Mouse (Mus musculus) kidney, adult 9 months (tissue): ENCODE results near the gene Fezf1.

Experiments used
- DNase-seq: peaks from one replicate; pipeline ENCODE4 v3.0.0; 2022

Gene Fezf1

DNA sequence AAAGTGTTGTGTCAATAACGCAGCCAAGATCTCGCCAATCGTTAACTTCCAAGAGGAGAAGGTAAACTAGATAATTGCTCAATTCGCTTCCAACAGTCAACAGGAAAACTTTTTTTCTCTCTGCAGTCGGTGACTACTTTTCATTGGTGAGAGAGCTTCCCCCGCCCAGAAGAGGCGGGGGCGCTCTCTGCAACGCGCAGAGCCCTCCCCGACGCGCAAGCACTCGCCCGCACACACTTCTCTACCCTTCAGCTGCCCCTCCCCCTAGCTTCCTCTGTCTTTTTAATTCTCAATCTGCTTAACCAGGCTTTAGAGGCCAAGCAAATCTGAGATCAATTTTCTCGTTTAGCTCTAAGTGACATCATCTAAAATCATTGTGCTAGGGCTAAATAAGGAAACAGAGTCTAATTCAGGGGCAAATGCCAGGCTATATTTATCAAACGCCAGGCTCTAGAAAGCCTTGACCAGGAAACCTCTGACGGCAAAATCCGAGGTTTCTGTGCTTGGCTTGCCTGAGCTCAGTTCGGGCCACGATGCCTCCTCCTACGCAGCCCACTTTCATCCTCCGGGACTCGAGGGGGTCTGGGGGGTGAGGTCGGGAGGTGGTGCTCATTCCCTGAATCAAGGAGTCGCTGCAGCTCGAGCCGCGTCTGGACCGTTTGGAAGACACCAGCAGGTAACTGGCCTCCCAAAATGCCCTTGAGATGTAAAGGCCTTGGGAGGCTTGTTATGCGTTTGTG lies at the start of gene Fezf1:
Gene Fezf1 (minus strand): TSS at position 50 of the 740 bp plus-strand sequence.
- no peak for DNase-seq

DNA sequence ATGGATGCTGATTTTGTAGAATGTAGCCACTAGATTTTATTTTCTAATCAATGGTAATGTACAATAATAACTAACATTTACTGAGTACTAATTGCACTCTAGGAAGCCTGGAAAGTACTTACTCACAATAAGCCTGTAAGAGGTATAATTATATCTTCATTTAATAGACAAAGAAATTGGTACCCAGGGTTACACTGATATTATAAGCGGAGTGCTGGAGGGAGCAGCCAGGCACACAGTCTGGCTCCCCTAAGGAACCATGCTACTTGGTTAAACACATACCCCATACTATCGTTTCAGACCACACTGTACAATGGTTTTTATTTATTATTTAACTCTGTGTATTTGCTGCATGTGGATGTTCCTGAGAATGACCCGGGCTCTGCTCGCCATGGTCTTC lies 46.5 kb upstream of the Fezf1 start:
- DNase-seq, result no peak

DNA sequence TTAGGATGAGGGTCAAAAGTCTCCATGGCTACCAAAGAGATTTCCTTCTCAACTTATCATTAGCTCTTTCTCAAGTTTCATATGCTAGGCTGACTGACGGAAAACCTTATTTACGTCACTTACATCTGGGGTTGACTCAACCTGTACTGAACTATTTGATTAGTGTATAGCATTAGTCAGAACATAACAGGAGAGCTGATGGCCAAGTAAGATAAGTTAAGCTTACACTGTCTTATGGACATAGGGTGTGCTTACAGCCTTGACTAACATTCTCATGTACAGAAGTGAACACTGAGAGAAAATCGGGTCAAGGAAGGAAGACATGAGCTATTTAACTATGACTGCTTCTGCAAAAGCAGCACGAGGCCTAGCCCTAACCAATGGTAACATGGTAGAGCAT lies 40.6 kb upstream of the Fezf1 start:
- no peak for DNase-seq

DNA sequence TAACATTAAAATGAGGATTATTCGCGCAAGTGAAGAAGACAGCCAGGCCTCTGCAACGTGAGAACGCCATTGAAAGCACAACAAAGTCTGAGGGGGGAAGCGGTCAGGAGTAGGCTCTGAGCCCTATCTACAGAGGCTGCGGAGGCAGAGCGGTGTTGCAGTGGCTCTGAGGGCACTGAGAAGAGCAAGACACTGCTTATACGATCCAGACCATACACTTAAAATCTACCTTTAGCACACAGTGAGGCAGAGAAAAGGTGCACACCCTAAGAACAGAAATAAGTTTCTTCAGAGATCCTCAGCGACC lies 33.3 kb upstream of the Fezf1 start:
- no peak for DNase-seq

DNA sequence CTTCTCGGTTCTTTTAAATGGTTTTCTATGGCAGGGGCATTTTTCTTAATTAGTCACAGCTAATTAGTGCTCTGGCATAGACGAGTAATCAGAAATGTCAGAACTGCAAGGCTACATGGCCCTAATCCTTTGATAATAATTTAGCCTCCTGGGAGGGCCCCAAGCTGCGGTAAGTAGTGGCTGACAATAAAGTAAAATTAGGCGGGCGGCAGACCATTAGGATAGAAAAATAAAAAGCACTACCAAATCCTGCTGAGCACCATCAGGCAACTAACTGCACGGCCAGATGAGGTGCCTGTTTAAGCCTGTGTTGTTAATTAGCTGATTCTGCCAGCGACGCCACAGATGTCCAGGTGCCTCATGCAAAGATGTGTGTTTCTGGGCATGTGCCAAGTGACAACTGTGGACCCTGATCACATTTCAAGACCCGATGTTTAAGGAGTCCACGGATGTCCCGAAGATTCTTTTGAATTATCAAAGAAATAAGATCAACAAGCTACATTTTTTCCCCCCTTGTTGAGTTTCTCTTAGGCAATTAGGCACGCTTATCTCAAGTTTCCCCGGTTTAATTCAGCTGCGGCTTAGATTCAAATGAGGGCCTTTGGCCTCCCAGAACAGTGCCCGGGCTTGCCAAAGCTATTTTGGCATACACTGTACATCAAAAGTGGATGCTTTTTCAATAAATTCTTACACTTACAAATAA lies 32.8 kb upstream of the Fezf1 start:
- DNase-seq, result no peak

DNA sequence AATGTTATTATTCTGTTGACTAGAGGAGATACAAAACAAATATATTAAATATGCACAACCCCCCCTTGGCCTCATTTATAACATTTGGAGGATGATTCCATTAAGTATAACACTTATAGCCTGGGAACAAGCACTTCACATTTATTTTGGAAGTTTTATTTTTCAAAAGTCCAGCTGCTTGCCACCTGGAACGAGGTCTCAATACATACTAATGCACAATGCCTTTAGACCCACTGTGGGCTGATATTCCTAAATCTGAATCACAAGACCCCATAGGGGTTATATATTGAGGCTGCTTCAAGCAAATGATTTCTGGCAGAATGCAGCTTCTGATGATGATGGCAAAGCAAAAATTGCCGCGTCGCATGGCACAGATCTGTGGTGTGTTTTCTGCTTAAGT lies 25.3 kb upstream of the Fezf1 start:
- no peak for DNase-seq

DNA sequence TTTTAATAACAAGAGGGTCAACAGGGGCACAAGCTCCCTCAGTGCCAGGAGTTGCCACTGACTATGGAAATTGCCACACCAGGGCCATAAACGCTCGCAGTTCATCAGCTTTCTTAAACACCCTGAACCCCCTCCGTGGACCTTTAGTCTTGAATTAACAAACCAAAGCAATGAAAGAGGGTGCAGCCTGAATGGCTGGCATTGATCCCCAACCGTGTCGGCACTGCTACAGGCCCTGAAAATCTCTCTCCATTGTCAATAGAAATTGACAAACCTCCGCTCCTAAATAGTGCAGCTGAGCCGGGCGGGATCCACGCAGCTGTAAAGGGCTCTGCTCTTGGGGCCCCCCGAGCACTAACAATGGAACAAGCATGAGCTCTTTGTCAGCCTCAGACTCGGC lies 24.8 kb upstream of the Fezf1 start:
- no peak for DNase-seq

DNA sequence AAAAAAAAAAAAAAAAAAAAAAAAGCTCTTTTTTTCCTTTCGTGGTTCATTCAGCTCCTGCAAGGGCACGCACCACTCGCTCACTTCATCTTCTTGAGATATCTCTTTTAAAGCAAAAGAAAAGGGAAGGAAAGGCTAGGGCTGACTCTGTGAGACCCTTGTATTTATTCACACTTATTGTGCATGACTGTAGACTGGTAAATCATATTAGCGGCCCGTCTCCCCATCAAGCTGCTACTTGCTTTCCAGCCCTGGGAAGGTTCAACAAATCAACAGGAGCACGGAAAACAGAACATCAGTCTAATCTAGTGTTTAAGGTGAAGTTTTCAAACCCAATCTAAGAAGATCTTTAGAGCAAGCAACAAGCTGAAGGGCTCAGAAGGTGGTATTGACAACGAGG lies 24.4 kb upstream of the Fezf1 start:
- no peak for DNase-seq

DNA sequence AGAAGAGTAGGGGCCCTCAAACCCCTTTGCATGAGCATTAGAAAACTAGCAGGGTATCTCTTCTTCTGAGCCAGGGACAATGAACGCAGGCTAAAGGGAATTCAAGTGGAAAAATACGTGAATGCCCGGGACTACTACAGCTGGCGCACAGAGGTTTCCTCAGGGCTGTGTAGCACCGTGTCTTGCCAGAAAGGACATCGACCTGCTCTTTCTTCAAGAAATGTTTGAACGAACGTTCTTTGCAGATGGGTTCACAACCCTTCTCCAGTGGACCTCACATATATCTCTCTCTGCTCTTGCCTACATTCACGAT lies 12.5 kb upstream of the Fezf1 start:
- no peak for DNase-seq

DNA sequence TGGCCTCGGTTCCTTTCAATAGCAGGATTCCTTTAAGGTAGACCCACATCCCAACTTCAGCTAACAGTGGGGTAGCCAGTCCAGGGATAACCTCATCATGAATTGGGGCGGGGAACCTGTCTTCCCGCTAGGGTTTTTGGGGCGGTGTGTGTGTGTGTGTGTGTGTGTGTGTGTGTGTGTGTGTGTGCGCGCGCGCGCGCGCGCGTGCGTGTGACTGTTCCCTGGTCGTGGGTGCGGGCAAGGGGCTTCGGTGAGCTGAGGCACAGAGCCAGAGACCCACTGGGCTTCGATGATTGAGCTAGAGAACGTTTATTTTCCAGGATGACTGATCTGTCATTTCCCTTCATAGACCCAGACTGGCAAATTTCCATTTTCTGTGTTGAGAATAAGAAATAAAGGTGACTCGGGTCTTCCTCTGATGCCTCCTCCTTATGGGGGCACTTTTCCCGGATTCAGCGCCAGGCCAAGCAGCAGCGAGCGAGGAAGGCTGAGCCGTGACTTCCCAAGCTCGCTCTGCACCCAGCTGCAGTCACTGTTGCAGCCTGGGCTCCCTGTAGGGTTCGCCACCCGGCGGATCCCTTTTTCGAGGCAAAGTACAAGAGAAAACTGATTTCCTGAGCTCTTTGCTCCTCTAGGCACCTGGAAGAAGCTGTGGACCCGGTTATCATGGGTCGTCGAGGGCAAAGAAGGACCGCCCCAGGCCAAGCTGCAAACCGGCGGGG lies 12.0 kb upstream of the Fezf1 start:
- no peak for DNase-seq

DNA sequence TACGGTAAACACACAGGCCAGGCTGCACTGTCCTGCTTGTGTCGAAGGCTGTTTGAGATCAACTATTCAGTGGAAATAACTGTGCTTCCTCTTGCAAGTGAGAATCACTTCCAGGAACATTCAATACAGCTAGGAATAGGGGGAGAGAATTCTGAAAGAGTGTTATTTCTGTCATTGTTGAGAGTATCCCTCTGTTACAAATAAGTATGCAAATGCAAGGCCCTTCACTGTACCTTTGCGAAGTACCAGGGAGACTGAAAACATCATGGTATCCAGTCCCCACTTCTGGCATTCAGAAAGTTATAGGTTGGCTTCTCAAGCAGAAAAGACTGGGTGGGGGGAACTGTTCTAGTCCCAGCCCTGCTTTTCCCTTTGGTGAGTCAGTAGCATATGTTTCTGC lies 9.8 kb upstream of the Fezf1 start:
- no peak for DNase-seq

DNA sequence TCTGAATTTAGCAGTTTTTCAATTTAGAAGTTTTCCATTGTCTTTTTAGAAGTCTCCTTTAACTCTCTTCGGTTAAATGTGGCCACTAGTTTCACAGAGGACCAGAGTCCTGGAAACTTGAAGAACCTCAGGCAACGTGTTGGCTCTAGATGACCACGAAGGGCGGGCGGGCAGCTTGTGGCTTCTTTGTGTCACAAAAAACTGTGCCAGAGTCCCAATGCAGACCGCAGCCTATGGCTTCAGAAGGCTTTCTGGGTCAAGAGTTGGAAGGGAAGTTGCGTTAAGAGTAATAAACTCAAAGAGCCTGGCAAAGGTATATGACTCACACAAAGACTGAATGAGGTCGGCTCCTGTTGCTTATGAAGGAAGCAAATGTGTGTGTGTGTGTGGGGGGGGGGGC lies 7.0 kb upstream of the Fezf1 start:
- DNase-seq, result no peak

DNA sequence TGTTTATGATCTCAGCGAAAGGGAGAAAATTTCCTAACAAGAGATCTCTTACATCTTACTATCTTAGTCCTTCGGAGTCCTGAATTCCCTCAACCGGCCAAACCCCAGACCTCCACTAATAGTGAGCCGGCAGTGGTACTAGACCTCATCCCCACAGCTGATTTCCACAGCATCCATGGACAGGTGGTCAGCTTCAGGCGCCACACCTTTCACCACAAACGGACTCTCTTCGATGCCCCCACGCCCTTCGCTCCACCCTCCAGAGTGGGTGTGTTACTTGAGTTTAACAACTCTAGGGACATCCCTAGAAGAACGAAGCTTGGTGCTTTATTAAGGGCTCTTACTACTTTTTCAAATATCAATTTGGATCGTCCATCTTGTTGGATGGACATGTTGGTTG lies 6.5 kb upstream of the Fezf1 start:
- no peak for DNase-seq

DNA sequence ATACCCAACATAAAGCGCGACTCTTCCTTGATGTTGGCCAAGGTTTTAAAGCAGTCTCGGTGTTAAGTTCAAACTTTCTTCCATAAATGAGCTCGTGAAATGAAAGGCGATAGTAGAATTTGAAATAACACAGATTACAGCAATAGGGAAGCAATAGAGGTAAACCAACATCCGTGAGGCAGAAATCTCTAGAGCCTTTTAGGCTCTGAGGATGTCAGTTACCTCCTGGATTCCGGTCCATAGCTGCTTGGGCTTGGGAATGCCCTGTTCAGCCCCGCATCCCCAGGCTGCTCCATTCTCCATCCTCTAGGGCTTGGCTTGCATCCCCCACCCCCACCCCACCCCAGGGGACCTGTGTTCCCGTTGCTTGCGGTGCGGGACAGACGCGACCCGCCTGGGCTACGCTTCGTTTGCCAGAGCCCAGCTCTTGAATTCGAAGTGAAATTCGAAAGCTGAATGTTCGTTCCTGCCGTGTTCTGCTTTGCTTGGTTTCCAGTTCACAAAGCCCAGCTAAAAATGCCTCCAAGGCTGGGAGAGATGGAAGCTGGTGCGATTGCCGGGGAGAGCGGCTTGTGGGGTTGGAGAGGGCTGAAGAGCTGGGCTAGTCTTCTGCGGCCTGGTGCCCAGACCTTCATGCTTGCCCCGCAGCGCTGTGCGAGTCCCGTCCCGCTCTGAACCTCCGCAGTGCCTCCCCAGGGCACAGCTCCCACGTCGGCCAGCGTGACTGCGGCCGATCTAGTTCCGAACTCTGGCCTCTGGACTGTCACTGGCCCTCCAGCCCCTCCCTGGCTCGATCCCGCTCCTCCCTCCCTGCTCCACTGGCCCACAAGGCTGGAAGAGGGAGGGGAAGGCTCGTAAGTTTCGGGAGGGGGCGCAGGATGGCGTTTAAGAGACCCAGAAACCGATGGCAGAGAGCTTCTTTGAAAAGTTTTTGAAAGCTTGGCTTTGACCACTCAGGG lies 5.5 kb upstream of the Fezf1 start:
- DNase-seq, result no peak

DNA sequence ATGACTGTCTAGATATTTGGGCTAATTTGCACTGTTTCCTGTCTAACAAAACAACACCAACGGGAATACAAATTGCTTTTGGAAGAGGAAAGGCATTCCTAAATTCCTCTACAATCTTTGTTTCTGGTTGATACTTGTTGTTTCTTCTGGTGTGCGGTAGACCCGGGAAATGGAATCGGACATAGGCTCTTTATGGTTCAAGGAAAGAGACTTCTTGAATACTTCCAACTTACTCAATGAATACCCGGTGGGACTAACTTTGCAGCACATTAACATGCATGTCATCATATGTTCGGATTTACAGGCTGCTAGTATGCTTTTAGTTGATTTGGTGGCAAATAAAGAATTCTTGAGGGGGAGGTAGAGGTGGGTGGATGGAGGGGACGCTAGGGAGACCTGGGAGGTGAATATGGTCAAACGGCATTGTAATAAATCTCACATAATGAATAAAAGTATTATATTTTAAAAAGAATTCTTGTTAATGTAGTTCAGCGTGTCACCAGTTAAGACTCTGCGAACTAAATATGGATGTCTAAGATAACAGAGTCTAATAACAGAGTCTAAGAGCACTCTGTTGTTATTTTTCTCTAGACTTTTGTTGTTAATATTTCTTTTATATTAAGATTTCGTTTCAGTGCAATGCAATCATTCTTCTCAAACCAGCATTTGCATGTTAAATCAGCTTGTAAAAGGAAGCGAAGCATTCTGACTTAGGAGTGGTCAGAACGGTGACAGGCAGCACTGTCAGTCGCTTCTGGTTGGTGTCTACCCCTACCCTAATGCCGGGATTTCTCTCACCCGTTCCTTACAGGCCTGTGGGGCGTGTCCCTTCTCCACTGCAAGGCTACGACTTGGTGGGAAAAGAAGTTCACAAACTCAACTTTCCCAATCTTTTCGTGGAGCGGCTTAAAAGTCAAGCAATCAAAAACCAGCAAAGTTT lies 4.3 kb upstream of the Fezf1 start:
- DNase-seq, result no peak

DNA sequence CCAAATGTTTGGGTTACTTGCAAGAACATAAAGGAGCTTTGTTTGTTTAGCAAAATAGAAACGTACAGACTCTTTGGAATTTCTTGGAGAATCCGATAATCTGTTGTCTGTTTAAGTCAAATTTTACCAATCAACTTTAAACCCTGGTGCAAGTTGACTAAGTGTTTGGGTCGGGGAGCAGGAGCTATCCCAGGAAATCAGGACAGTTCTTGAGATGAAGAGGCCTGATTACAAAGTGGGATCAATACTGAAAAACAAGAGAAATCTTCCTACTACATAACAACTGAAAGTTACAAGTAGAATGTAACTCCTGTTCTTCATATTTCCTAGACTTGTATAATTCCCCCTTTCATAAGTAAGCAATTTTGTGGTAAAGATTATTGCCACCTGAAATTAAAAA lies 3.3 kb upstream of the Fezf1 start:
- no peak for DNase-seq

DNA sequence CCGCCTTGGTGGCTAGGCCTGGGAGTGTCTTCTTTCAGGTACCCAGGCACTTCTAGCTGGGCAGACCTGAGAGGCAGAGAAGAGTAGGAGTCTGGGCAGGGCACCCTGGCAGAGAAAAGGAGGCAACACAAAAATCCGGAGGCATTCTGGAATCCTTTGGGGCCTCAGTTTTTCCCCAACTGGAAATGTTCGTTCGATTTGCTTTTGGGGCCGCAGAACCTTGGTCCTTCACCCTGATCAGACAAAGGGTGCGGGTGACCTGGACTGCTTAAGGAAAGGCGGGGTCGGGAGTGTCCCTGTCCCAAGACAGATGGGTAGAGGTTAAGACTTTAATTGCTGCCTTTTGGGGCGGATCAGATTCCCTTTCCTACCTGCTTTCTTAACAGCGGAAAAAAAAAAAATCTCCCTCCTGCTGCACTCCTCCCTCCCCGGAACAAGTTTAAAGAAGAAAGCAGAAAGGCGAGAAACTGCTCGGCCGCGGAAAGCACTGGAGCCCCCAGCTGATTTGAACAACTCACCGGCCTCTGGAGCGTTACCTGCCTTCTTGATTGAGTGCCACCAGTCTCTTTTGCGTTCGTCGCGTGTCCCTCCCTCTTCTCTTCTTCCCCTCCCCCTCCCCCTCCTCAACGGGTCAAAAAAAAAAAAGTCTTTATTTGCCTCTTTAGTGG lies 2.3 kb upstream of the Fezf1 start:
- no peak for DNase-seq

DNA sequence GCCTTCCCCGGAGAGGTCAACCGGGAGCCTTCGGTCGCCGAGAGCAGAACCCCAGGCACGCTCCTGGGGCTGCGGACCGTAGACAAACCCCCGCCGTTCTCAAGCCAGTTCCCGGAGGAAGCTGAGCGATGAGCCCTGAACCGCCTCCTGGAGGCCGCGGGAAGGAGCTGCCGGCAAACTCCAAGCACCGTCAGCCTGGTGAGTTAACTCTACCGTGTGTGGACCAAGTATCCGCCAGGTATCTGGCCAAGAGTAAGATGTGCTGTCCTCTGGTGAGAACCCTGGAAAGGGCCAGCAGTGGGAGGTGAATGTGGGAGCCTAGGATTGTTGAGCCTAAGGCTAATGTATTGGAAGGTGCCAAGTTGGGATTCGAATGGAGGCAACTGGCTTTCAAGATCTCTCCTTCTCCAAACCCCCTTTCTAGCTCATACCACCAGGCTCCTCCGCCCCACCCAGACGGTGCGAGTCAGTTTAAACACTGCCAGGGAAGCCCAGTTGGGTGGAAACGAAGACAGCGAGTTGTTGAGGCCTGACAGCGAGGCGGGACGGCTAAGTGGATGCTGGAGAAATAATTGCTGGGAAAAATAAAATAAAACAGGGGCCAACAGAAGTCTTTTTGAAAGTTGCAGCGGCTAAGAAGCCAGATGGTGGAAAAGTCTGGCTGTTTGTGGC lies 1.6 kb upstream of the Fezf1 start:
- no peak for DNase-seq

DNA sequence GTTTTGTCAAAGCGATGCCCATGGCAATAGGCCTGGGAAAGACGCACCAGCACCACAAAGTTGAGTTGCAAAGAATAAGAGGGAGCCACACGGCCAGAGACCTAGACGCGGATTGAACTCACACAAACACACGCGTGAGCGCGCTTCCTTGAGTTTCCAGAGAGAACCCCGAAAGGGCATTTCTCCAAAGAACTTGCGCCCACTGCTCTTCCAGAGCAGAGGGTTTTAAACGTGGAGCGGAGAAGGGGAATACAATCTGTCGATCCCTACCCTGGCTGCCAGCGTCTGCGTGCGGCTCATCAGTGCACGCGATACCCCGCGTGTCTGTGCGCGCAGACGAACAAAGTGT lies 865 bp upstream of the Fezf1 start:
- DNase-seq, result no peak

DNA sequence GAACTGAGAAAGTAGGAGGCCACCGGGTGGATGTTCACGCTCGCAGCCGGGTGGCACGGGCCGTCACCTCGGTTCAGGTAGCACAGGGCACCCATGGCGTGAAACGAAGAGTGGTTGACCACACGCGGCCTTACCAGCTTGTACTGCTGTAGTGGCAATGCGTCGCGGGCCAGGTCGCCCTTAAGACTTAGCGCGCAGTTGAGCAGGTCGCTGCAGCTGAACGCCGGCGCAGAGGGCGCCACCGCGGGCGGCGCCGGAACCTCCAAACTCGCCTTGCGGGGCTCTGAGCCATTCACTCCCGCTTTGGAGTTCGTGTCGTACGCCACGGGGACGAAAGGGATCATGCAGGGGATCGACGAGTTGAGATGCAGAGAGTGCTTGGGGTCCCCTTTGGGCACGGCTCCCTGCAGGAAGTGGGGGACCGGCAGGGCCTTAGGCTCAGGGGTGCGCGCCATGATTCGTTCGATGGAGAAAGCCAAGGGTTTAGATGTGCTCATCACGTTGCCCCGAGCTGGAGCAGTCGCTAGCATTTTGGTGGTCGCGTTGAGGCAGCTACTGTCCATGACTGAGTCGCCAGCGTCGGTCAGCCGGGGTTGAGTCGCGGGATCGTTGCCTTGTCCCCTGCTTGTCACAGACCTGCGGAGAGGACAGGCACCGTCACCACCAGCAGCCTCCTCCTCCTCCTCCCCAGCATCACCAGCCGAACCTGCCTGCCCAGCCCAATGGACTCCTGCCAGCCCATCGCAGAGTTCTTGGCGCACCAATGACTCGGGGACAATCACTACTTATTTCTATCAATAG lies 450 bp downstream of the Fezf1 start:
- DNase-seq, result no peak
